Mouse (Mus musculus) ZHBTc4 (cell line): Measurements from ENCODE around the gene Crygn.

Experiments used
- DNase-seq: peaks from one replicate; pipeline ENCODE4 v3.0.0-alpha.2; 2011; ENCODE audit warnings: low read depth, low spot score

Gene Crygn

DNA sequence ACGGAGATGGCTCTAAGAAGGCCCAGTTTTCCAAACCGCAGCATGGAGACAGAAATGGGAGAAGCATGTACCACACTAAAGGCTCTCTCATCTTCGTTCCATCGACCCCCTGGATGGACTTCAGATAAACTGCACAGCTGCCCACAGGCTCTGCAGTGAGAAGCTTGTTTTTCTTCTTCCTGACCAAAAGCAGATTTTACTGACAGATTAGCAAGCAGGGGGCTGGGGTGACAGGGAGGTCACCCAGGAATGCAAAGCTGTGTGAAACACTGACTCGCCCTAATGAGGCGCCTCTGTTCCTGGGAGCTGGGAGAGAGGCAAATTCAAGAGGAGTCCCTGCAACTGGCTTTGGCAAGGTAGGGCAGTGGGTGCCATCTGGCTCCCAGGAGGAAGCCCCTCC is 10.3 kb downstream of the Crygn start:
- DNase-seq = no peak

DNA sequence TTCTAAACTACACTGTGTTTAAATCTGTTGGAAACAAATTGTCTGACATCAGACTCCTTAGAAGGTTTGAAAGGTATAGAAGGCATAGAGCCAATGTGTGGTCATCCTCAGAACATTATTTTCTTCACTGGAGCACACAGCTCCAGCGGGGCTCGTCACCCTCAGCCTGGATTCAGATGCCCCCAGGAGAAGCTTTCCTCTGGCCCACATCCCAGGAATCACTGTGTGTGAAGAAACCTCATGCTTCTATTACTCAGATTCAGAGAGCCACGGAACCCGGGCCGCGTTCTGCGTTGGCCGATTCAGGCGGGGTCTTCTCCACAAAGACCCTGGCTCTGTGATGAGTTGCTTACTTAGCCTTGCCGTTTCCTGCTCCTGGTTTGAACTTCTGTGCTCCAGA is 13.9 kb downstream of the Crygn start:
- no peak for DNase-seq

DNA sequence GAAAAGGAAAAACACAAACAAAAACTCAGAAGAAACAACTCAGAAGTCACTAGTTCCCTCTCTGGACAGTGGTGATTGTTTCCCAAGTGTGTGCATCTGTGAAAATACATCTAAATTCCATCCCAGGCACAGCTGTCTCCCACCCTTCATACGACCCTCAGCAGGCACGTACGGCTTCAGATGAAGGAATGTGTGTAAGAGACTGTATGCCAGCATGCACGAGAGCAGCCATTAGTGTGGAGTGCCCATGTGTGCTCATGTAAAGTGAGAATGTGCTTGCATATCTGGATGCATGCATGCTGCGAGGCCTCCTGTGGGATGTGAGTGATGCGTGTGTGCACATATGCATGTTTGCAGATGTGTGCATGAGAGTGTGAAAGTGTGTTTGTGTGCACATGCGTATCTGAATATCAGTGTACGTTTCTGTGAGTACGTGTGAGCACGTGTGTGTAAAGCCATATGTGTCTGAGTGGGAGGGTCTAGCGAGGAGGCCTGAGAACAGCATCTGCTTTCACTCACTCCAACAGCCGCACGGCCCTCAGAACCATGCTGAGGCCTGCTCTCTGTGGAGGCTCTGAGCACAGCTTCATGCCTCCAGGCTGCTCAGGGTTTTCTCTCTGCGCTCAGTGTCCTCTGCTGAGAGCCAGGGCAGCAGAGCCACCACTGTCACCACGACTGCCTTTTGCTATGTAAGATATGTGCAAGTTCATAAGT is 16.5 kb downstream of the Crygn start:
- DNase-seq = no peak

DNA sequence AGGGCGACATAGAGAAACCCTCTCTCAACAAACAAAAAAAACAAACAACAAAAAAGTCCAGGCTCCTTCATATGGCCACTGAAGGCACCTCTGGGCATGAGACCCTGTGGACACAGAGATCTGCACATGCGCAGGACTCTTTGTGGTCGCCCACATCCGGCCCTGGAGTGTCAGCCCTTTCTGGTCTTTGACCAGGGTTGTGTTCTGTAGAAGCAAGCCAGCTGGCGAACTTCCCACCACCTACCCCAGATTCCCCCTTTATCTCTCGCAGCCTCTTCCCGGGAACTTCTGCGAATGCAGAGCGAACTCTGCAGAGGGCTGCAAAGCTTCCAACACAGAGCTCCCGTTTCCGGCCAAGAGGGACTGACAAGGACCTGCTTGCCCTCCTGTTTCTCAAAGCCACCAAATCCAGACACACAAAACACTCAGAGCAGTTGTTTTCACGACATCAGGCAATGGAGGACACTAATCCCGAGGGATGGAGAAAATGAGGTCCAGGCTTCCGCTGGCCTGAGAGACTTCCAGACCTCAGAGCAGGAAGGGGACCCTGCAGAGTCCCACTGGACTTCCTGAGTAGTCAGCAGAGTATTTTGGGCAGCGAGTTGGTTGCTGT is 18.6 kb downstream of the Crygn start:
- no peak for DNase-seq

DNA sequence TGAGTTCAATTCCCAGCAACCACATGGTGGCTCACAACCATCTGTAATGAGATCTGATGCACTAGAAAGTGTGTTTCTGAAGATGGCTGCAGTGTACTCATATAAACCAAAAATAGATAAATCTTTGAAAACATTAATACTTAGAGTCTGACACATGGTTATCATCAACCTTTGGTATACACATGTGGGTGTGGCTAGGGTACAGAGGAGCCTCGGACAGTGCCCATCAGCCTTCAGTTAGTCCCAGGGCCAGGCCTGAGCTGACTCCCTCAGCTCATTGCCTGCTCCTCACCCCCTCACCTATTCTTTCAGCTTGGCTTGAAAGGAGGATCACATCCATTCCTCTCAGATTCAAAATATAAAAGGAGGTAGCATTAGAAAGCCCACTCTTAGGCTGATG is 19.3 kb downstream of the Crygn start:
- DNase-seq = no peak

DNA sequence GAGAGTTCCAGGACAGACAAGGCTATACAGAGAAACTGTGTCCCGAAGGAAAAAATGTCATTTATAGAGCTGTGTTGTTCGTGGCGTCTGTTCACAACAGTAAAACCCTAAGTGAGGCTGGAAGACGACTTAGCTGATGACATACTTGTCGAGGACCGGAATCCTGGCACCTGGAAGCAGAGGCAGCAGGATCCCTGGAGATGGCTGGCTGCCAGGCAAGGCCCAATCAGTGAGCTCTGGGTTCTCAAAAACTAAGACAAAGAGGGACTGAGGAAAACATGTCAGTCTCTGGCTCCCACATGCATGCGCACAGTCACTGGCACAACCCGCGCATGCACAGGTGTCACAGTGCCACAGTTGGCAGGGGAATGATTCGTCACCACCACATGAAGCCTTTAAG is 20.2 kb downstream of the Crygn start:
- no peak for DNase-seq

DNA sequence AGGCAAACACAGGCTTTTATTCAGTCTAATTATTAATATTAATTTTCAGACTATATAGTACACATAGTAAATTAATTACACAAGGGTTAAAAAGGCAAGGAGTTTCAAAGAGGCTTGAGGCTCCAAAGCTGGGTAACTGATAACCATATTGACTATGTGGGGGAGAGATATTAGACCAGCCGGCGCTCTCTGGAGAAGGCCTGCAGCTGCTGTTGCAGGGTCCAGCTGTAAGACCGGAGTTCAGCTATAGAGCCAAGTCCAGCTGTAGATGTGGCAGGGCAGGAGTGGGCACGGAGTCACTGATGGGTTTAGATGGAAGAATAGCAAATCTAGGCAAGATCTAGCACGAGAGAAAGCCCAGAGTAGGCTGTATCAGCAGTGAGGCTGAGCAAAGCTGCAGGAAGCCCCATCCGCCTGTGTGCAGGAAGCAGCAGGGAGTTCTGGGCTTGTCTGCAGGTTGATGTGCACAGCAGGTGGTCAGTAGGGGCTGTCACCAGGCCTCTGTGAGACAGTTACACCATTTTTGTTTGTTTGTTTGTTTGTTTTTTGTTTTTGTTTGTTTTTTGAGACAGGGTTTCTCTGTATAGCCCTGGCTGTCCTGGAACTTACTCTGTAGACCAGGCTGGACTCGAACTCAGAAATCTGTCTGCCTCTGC is 23.9 kb downstream of the Crygn start:
- peak; percentile 70 for DNase-seq

DNA sequence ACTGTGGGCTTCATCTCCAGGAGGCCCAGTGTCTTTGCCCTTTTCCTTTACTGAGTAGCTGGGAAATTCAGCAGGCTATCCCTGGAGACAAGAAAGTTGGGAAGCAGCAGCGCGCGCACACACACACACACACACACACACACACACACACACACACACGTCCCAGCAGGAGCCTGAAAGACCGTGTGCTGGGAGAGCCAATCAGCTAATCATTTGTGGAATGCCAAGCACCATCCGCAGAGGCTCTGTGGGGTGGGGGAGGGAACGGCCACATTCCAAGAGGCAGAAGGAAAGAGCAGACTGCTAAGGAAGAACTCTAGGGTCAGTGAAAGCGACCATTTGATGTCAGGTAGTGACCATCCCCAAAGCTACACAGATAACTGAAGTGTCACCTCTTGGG is 24.7 kb downstream of the Crygn start:
- peak; percentile 92 for DNase-seq

DNA sequence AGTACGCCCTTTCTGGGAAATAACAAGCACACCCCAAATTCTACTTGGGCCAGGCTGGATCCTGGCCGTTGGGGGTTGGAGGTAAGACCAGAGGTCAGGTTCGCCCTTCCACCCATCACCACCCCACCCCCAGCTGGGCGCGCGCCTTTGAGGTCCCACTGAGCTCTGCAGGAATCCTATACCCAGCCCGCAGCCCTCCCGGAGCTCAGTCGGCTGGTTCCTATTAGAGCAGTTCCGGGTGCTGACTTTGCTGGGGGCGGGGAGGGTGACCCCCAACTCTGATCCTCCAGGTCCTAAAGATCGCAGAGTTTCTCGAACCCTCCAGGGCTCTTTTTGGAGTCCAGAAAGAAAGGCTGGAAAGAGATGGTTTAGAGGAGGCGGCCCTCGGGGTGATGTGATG is 26.8 kb downstream of the Crygn start:
- peak; percentile 37 for DNase-seq

DNA sequence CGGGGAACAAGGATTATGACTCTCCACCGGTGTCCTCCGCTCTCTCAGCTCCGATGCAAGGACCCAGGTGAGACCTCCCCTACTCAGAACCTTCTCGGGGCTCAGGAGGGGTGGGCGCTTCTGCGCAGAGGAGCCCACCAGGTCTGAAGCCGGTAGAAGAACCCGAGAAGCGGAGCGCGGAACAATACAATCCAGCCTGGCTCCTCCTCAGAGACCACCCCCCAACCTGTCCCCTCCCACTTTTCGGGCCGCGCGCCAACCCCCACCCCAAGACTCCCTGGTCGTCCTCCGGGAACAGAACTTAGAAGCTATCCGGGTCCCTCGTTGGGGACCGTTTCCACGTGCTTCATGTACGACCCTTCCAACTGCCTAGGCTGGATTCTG is 27.3 kb downstream of the Crygn start, which contains the start of gene Wdr86:
Wdr86 (minus strand) TSS at position 240 of the 384 bp plus-strand sequence.
- peak; percentile 49 for DNase-seq

DNA sequence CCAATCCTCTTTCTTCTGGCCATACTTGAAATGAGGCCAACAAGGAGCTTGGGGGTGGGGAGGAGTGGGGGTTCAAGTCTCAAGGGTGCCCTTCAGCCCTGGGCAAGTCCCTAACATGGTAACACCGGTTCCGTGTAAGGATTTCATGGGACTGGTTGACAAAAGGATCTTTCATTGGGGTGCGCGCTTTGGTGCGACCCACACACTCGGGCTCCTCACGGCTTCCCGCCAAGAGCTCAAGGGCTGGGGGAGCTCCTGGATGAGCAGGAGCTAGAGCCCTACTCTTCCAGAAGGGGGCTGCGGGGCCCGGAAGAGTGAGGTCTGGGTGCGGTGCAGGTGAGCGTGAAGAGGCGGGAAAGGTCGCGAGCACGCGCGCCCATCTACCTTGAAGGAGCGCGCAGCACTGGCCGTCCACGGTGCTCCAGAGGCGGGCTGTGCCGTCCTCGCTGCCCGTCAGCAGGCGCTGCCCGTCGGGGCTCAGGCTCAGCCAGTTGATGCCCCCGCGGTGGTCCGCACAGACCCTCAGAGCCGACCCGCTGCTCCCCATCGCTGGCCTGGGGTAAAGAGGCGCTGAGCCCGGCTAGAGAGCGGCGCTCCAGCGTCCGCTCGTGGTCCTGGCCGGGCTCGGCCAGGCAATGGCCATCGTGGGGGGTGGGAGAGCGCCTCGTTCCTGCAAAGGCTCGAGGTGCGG is 27.9 kb downstream of the Crygn start:
- DNase-seq = peak; percentile 30

DNA sequence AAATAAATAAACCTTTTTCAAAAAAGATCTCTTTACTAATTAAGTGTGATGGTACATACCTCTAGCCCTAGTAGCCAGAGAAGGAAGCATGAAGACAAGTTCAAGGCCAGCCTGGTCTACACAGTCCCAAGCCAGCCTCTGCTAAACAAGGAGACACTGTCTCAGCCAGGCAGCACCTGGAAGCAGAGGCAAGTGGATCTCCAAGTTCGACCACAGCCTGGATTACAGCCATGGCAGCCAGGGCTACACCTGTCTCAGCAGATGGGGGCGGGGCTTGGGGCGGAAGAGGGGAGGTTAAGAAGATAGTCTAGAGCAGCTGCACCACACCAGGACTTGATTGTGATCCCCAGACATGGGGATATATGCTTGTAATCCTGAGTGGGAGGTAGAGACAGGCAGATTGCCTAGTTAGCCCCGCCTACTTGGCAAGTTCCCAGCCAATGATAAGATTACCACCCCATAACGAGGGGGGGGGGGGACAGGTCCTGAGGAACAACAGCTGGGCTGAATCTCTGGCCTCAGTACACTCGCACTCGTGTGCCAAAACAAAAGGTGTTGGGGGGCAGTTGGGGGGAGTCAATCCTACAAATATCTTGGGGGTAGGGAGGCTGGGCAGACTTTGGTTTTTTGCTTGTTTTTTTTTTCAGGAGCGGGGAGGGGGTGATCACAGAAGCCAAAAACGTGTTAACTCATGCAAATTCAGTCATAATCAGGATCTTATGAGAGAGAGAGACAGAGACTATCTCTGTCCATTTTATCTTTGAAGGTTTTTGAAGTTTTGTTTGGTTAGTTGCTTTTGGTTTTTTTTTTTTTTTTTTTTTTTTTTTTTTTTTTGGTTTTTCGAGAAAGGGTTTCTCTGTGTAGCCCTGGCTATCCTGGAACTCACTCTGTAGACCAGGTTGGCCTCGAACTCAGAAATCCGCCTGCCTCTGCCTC is 30.6 kb downstream of the Crygn start:
- peak; percentile 43 for DNase-seq

DNA sequence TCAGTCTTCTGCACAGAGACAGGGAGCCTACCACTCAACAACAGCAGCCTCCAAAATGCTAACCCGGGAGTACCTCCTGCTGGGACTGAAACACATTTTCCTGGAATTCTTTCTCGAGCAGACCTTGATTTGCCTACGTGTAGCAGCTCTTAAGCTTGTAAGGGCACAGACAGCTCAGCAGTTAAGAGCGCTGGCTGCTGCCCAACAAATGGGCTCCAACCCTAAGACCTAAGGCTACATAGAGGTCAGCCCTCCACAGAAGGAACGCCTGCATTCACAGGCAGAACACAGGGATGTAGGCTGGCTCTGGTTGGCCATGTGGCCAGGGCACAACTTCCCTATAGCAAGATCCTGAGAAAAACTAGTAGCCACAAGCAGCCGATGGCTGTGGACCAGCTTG is 31.9 kb downstream of the Crygn start:
- DNase-seq = no peak

DNA sequence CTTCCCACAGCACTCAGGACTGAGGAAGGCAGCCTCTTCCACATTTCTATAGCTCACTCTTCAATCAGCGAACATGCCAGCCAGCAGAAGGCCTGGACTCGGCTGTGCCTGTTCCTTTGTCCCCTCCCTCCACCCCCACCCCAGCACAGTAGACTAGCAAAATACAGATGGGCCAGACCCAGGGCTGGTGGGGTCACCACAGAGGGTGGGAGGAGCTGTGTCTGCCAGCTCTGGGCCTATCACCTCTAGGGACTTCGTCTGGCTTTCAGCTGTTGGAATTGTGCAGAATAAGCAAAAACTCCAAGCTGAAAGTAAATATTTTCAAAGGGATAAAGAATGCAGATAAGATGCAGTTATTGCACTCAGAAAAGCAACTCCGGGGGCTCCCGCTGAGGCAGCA is 33.0 kb downstream of the Crygn start:
- no peak for DNase-seq

DNA sequence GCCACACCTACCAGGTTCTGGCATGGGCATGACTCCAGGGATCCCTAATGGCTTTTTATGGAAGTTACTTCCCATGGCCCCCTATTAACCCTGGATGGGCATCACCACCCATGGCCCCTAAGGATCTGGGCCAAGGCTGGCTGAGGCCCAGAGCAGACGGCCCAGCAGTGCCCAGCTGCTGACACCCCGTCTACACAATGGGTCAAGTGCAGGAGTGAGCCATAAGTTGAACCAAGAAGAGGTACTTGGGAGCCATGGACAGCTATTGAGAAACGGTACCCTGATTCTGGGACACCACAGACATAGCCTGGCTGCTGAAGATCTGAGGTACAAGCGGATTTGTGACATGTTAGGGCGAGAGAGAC is 33.6 kb downstream of the Crygn start:
- no peak for DNase-seq

DNA sequence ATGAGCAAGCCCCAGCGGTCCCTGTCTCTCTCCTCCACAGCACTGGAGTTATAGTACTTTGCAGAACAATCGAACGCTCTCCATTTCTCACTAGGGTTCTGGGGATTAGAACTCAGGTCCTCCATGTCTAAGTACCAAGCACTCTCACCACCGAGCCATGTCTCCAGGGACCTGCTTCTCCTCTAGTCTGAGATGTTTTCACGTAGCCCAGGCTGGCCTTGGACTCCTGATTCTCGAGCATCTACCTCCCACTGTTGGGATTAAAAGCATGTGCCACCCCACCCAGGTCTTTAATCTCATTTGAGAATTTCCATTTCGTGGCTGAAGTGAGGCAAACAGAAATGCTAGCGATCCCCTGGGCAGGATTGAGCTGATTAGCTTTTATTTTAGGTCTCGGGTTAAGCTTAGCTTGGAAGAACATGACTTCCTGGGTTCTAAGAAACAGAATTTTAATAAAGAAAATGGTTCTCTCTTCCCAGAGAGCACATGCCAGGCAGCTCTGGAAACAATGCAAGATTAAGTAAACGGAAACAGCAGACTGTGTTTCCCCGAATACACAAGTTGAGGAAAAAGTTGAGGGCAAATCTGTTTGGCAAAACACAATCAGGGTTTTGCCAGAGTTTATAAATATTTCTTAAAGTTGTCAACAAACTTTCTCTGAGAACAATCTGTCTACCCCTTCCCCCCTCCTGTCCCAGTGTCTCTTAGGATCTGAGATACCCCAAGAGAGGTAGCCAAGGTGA is 34.1 kb downstream of the Crygn start:
- no peak for DNase-seq

DNA sequence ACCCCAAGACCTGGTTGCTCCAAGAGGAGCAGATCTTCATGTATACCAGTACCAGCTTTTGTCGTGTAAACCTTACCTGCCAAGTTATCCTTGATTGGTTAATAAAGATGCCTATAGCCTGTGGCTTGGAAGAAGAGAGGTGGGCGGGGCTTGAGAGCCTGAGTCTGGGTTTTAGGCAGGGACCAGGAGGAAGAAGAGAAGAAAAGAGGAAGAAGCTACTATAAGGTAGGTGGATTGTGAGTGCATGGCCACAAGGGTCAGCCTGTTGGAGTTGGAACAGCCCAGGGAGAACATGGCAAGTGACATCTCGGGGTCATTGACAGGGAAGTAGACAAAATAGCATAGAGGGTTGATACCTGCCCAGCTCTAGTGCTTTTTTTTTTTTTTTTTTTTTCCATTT is 38.0 kb downstream of the Crygn start:
- DNase-seq = no peak

DNA sequence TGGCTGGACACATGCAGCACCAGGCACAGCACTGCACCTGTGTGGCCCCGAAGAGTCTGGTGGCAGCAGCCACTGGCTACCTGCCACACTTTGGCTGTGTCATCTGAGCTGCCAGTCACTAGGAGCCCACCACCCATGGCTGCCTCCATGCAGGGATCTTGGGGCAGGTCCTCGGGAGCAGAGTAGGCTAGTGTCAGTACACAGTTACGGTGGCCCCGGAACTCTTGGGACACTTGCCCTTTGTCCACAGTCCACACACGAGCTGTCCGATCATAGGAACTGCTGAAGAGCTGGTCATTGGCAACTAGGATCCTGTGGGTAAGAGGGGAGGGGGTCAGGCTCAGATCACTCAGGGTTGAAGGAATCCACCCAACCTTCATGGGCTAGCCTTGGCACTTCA is 39.7 kb downstream of the Crygn start:
- no peak for DNase-seq

DNA sequence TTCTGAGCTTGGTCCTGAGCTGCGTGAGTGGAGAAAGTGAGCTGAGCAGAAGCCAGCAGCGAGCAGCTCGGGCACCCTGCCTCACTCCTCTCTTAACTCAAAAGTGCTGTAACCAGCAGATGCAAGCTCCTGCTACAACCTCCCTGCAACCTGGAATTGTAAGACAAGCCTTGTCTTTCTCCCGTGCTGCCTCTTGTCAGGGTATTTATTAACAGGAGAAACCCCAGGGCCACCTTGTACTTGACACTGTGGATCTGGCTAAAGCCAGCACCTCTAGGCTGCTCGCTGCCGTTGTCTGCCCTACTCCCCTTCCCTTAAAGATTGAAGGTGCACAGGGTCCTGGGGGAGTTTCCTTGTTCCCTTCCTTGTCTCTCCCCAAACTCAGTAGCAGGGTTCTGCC is 43.8 kb downstream of the Crygn start:
- no peak for DNase-seq

DNA sequence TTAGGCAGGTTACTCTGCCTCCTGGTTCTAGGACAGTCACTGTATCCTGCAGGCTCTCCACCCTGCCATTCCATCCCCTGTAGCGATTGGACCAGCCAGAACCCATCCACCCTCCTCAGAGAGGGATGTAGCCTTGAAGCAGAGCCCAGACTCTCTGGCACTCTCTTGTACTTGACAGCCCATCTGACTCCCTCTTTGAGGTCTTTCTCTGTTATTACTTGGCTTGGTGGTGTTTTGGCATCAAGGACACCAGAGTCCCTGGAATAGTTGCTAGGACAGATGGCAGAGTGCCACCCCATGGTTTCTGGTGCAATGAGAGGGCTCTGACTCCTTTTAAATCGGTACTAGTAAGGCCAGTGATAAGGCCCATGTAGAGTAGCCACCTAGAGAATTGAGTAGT is 44.6 kb downstream of the Crygn start:
- DNase-seq = no peak

DNA sequence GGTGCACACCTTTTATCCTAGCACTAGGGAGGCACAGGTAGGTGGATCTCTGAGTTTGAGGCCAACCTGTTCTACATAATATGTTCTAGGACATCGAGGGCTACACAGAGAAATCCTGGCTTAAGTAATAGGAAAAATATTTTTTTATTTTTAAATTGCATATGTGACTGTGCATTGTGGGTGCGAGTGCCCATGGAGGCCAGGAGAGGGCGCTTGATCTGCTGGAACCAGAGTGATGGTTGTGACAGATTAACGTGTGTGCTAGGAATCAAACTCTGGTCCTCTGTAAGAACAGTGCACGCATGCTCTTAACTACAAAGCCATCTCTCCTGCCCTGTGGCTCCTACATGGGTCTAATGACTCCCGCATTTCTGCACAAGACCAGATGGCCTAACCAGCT is 46.2 kb downstream of the Crygn start:
- DNase-seq = no peak
